Mouse (Mus musculus) kidney, adult 2 months (tissue): ENCODE data around the gene Snrpn. TPM values are rescaled to one million over a fixed set of nuclear protein-coding genes. Genes with fewer than 3 reads are reported as not detected.
A peak's percentile ranks its signal among the peaks of the same experiment; 100 is the strongest.

ENCODE experiments used
- DNase-seq: peaks from one replicate; pipeline ENCODE4 v3.0.0; 2021
- H3K27ac ChIP-seq: fragments of 200-500 bp; 2 replicates; pipeline ENCODE4 v1.5.1; 2012; ENCODE audit warnings: low read depth, low read length, control low read depth, inconsistent platforms; ENCODE audit not compliant: insufficient read depth
- H3K27me3 ChIP-seq: fragments of 200-500 bp; replicated peaks from 2 replicates; pipeline ENCODE4 v1.6.1; 2012; ENCODE audit warnings: mild to moderate bottlenecking, moderate library complexity, low read length, inconsistent platforms; ENCODE audit not compliant: control insufficient read depth, insufficient read depth
- H3K36me3 ChIP-seq: fragments of 200-500 bp; 2 replicates; pipeline ENCODE4 v1.6.1; 2012; ENCODE audit warnings: mild to moderate bottlenecking, moderate library complexity, low read length, inconsistent platforms; ENCODE audit not compliant: control insufficient read depth, insufficient read depth
- H3K4me1 ChIP-seq: fragments of 200-500 bp; 2 replicates; pipeline ENCODE4 v1.6.1; 2011; ENCODE audit warnings: low read length; ENCODE audit not compliant: control insufficient read depth, insufficient read depth
- H3K4me3 ChIP-seq: fragments of 200-500 bp; 2 replicates; pipeline ENCODE4 v1.5.1; 2011; ENCODE audit warnings: mild to moderate bottlenecking, low read depth, low read length, control low read depth; ENCODE audit not compliant: insufficient read depth
- CTCF ChIP-seq: fragments of 200-500 bp; conservative IDR thresholded peaks from 2 replicates; pipeline ENCODE4 v1.5.1; 2011; ENCODE audit warnings: low read depth, mild to moderate bottlenecking, control low read depth, low read length, moderate library complexity, mixed read lengths; ENCODE audit not compliant: insufficient read depth, insufficient read length
- POLR2A ChIP-seq: fragments of 200-500 bp; IDR thresholded peaks from one replicate; pipeline ENCODE4 v1.6.1; 2011; ENCODE audit warnings: low read depth, low read length, control low read depth
- WGBS: fragments of 180-500 bp; shearing (Covaris S2); methylation state at CpG from one replicate; pipeline ENCODE4 v1.1.7; 2018; 5-methylcytosine and 5-hydroxymethylcytosine counted together
- polyA plus RNA-seq: library from polyadenylated mRNA; depleted of rRNA; stranded (reverse); fragments of >200 nt; gene quantifications from 2 replicates; pipeline ENCODE4 v1.2.3, GENCODE M21; 2012; rRNA removed

The Snrpn gene
- polyA plus RNA-seq, 1 experiment: 22.3 TPM

DNA sequence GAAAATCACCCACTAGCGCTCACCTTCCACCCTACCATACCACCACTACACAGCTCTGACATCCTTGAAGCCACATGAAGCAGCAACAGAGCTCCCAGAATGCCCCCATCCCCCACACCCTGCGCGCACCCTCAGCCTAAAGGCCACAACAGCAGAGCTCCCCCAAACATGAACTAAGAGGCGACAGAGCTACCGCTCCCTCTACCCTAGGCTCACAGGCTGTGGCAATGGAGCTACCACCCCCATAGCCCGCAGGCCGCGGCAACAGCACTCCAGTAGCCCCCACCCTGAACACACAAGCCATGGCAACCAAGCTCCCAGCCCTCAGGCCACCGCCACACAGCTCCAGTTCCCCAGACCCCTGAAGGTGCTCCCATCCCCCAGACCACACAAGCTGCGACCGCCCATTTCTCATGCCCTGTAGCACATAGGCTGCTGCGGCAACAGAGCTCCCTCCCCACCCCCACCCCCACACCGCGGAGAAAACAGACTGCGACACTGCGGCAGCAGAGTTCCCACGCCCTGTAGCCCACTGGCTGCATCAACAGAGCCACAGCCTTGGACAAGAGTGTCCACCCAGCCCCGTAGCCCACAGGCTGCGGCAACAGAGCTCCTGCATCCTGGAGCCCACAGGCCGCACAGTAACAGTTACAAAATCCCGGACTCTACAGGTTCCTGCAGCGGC is 136.0 kb downstream of the Snrpn start:
- Histone ChIP-seq H3K36me3 (no peaks in the 10 kb centered on the region), H3K4me1 (no peaks in the 10 kb centered on the region), H3K4me3 (peak overlapping the region; percentile 86), H3K27ac (no peak overlapping the region), H3K27me3 (no peaks in the 10 kb centered on the region)
- DNase-seq: peak; percentile 19
- no peak for TF ChIP-seq CTCF
- TF ChIP-seq POLR2A: no peak
- 44% methylated on average over 22 of the region's 22 CpGs for WGBS

DNA sequence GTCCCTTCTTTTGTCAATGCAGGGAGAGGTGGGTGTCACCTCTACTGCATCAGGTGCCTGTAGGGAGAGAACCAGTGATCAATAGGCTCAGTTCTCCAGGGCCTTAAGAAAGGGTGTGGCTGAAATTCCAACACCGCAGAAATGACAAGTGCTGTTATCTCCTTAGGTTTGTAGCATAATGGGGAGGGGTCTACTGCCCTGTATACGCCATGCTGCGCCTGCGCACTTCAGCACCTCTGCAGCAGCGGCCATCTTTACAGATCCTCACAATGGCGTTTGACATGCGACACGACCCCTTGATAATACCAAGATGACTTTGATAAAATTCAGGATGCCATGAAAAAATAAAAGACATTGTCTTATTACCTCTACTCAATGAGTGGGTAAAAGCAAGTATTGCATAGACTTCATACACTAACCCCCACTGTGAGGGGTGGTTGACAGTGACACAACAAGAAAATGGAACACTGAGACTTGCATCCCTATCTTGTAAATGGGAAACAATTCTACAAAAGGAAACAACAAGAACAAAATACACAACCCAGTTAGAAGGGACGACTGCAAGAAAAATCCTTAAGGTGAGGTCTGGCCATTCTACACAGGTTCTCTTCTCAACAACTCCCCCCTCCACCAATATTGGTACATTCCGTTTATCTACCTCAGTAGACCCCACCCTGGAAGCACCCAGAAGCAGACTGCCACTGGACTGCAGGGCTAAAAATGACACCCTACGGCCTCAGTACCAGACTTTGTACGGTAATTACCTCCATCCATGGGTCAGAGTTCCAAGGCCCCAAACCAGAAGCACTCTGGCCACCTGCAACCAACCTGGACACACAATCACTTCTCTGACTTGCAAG is 136.8 kb downstream of the Snrpn start:
- H3K27me3 ChIP-seq: no peaks in the 10 kb centered on the region
- no peaks in the 10 kb centered on the region for H3K4me1 ChIP-seq
- H3K36me3 ChIP-seq: no peaks in the 10 kb centered on the region
- H3K27ac ChIP-seq: no peak overlapping the region
- peak overlapping the region; percentile 86; the same call in 1 of the 2 replicates for H3K4me3 ChIP-seq
- DNase-seq: peak; percentile 38
- WGBS: 73% methylated on average over 12 of the region's 12 CpGs
- TF ChIP-seq CTCF (no peak), POLR2A (no peak)

DNA sequence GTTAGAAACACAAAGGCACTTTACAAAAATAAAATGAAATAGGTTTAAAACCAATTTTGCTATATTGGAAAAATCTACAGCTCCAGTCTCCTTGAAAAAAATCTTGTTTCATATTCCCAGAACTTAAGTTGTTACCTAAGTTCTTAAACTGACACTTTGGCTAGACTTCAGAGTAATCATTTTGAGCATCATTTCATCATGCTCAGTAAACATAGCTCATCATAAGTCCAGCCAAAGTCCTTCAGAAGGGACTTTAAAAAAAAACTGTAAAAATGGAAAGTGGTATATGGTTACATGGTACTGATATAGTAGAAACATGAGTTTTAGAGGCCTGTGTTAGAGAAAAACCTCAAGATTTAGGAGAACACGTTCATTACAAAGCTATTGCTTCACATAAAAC is 161.4 kb downstream of the Snrpn start:
- 46% methylated on average over 1 of the region's 1 CpGs for WGBS
- no peaks in the 10 kb centered on the region for H3K36me3 ChIP-seq

More for the DNA sequence above, 161.4 kb downstream of the Snrpn start:
- Histone ChIP-seq H3K27ac (no peak overlapping the region), H3K27me3 (no peaks in the 10 kb centered on the region), H3K4me1 (no peaks in the 10 kb centered on the region), H3K4me3 (no peak overlapping the region)
- TF ChIP-seq POLR2A (no peak), CTCF (no peak)
- DNase-seq: no peak

Other genes with a start within 250 kb of the Snrpn start
- not detected in 2 replicates for gene Snurf, start 135.2 kb downstream of the Snrpn start, polyA plus RNA-seq
- 0.30 and 0.33 TPM in 2 replicates for gene Gm38393, start 135.2 kb downstream of the Snrpn start, polyA plus RNA-seq